Mouse (Mus musculus): ENCODE results near the gene Angel1. TPM values are rescaled to one million over a fixed set of nuclear protein-coding genes. Genes with fewer than 3 reads are reported as not detected.

The Angel1 gene
- total RNA-seq, 2 experiments from 2014 or later, result 4.2 TPM

DNA sequence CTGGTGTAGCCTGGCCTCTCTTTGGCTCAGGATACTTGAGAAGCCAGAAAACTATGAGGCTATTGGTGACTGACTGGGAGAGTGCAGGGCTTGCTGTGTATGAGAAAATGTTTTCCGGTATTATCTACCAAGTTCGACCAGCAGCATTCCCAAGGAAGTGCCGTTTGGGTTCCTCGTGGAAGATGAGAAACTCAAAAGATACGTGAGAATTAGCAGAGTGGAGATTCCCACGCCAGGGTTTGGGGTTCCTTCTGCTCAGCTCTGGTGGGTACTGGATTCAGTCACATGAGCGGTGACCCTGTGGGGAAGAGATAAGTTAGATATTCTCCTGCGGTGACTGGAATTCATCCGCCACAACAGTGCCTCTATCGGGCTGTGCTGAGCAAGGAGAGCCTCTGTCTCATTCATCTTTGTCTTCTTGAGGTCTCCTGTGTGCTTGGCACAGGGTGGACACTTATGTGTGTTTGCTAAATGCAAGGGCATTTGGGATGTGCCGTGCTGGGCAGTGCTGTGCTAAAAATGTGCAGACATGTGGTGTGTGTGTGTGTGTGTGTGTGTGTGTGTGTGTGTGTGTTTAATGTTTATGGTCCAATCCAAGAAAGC is 45.6 kb downstream of the Angel1 start:
- DNase-seq (ENCODE audit: low spot score), result no peak

DNA sequence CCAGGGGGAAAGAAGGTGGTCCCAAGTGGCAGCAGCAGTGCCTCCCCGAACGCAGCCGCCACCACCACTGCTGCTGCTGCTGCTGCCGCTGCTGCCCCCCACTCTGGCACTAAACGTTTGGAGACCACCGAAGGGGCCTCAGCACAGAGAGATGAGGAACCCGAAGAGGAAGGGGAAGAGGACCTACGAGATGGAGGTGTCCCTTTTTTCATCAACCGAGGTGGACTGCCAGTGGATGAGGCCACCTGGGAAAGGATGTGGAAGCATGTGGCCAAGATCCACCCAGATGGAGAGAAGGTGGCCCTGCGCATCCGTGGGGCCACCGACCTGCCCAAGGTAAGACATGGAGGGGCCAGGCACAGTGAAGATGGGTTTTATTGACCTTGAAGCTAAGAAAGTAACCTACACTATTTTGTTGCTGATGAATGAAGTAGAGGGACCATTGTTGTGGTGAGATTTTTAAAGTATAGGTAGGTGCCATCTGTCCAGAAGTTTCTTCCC is 46.2 kb downstream of the Angel1 start:
- no peak for DNase-seq (ENCODE audit: low spot score)

DNA sequence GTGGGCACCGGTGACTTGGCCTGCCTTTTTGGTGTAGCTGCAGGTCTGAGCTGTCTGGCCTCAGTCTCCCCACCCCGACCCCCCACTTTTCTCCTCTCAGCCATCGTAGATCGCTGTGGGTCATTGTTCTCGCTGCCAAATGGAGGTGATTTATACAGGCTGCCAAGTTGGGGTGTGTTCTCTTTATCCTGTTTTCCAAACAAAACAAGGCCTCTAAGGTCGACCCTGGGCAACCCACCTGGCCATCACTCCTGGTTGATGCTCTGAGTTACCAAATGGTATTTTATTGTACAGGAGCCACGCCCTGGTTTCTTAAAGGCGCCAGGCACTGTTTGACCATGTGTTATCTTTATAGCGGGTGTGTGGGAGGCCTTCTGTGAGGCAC is 46.7 kb downstream of the Angel1 start:
- no peak for DNase-seq (ENCODE audit: low spot score)

DNA sequence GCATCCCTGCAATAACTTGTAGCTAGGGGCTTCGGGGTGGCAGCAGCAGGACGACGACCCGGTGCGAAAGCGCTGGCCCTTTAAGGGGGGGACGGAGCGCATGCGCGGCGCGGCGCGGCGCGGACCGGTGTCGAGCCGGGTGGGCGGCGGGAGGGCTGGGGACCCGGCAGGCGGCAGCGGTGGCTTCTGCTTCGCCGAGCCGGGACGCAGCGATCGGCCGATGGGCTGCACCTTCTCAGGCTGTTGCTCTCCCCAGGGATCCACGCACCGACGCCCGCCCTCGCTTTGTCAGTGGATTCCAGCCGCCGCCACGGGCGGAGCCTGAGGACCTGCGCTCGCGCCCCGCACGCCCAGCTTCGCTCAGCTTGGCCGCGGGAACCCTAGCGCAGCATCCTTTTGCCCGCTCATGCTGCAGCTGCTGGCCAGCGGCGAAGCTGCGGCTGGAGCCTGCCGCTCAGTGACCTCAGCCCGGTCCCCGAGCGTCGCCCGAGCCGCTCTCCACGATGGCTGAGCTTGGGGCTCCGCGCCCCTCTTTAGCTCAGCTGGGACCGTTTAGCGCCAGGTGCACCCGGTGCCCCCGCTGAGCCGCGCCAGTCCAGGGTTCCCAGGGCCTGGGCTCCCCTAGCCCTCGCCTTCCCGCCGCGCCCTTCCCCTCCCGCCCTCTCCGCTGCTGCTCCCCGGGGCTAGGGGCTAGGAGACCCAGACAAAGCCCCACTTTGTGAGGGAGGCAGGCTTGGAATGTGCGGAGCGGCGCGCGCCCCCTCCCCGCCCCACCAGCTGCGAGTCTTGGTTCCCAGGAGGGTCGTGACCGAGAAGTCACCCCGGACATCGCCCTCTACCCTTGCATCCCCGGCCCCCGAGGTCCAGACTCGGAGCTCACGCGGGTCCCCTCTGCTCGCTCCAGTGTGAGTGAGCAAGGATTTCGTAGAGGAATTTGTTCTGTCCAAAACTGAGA is 47.4 kb downstream of the Angel1 start, which contains the start of gene Vash1:
Vash1 (plus strand) TSS at position 110 of the 955 bp plus-strand sequence.
- DNase-seq (ENCODE audit: low spot score), result peak; percentile 32

DNA sequence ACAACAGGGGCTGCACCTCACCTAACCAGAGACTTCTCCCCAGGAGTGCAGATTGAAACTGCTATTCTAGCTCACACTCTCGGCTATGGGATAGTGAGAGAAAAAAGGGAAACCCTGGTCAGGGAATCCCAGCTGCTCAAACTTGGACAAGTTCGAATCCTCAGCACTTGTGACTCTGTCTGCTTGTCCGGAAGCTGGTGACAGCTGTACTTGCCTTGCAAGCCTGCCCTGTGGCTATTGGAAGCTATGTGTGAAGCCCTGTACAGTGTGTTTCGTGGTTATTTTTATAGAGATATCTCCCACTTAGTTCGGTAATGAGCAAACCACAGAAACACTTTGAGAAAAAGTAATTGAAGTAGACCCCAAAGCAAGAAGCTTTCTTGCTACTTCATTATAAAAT is 53.8 kb downstream of the Angel1 start:
- no peak for DNase-seq (ENCODE audit: low spot score)

GRCm38 (mm10) chr12:86672105-86672504 is 54.2 kb downstream of the Angel1 start:
- no peak for DNase-seq (ENCODE audit: low spot score)

GRCm38 (mm10) chr12:86668404-86668803 is 57.9 kb downstream of the Angel1 start:
- DNase-seq (ENCODE audit: low spot score), result no peak

DNA sequence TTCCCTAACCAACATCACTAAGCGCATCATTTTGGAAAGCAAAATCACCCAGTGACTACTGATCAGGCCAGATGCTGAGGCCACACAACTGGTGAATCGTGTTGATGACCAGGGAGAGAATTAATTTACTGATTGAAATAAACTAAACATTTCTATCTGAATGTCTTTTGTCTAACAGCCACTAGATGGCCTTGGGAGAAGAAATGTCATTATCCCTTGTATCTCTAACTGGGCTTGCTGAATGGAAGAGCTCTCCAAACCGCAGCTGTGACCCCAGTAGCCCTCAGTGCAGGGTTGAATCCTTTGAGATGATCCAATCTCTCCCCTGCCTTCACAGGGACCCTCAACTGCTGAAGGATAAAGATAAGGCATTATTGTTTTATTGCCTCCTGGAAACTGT is 60.6 kb downstream of the Angel1 start:
- DNase-seq (ENCODE audit: low spot score), result no peak

- no peak for DNase-seq (ENCODE audit: low spot score)
Measured at GRCm38 (mm10) chr12:86660466-86660865, 65.8 kb downstream of the Angel1 start.

GRCm38 (mm10) chr12:86659447-86659968 is 66.8 kb downstream of the Angel1 start:
- no peak for DNase-seq (ENCODE audit: low spot score)

GRCm38 (mm10) chr12:86652570-86653041 is 73.7 kb downstream of the Angel1 start:
- DNase-seq (ENCODE audit: low spot score), result peak; percentile 90

GRCm38 (mm10) chr12:86651301-86651860 is 74.9 kb downstream of the Angel1 start:
- DNase-seq (ENCODE audit: low spot score), result no peak

Other genes starting within 250 kb of the Angel1 start
- 1 to 10 TPM; 3.4 to 5.0 TPM for gene Vash1, start 47.8 kb downstream of the Angel1 start, total RNA-seq (2021)
- not detected for gene Lrrc74a, start 7.9 kb upstream of the Angel1 start, total RNA-seq (2021)
- 10 to 100 TPM; 20.3 to 24.8 TPM for gene Irf2bpl, start 158.3 kb upstream of the Angel1 start, total RNA-seq (2021)
- gene Cipc, start 220.6 kb upstream of the Angel1 start, total RNA-seq (2021), result 10 to 100 TPM; 30.9 to 34.6 TPM